Mouse (Mus musculus) olfactory bulb, adult 2 months (tissue): ENCODE data around the gene Nr1h3.

ENCODE experiments used
- CTCF ChIP-seq: fragments of 200-500 bp; IDR thresholded peaks from 2 replicates; pipeline ENCODE4 v1.5.1; 2012; ENCODE audit warnings: low read depth, mild to moderate bottlenecking, low read length, moderate library complexity; ENCODE audit not compliant: insufficient read depth
- POLR2A ChIP-seq: fragments of 200-500 bp; IDR thresholded peaks from 2 replicates; pipeline ENCODE4 v1.6.1; 2012; ENCODE audit warnings: mild to moderate bottlenecking, low read depth, low read length, moderate library complexity; ENCODE audit not compliant: insufficient read depth

DNA sequence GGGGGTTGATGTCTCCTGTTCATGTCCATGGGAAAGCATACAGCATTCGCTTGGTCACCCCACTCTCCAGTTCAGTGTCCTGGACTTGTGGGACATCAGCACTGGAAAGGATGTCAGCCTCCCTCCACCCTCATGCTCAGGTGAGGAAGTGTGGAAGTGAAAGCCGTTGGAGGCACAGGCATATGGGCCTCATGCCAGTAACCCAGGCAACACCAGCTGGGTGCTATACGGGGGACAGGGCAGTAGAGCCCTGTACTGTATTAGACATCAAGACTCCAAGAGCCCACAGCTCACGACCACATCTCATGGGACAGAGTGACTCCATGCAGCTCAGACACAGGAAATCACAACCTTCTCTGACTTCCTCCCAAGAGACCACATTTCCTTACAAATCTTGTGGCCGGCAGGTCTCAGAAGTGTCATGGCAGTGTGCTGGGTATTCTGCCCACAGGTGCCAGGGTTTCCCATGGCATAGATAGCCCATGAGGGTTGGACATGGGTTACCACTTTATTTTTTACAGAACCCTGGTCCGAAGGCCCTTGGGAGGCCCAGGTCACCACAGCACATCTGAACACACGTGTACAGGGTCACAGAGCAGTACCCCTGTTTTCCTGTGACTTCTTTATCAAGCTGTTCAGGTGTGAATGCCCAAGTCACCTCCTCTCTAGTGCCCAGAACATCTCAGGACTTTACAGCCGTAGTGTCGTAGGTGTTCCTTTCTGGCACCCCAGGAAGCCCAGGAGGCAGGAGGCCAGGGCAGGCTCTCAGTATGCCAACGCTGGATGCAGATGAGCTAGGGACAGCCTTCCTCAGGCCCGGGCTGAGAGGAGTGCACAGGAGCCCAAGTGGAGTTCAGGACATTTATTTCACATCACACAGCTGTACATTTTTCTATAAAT is 65.9 kb downstream of the Nr1h3 start:
- TF ChIP-seq POLR2A, result no peak
- no peak for TF ChIP-seq CTCF
